Mouse (Mus musculus) adrenal gland, postnatal 25 days (tissue): ENCODE data around the gene Barx1. TPM values are rescaled to one million over a fixed set of nuclear protein-coding genes. Genes with fewer than 3 reads are reported as not detected.

Experiments used
- DNase-seq: peaks from one replicate; pipeline ENCODE4 v3.0.0; 2021; ENCODE audit warnings: mixed read lengths
- long read RNA-seq: library from polyadenylated mRNA; stranded (forward); transcript quantifications from one replicate; pipeline ENCODE4 v2.0.0, GENCODE M21; 2021
- total RNA-seq: library from RNA; stranded (reverse); gene quantifications from 2 replicates; pipeline ENCODE4 v1.2.3, GENCODE M21; 2021

Gene Barx1
- not detected in 2 replicates for total RNA-seq
- long read RNA-seq: 0 reads

- no peak for DNase-seq
Observed at GRCm38 (mm10) chr13:48662431-48663143, at the start of gene Barx1. Gene Barx1 (plus strand): TSS chr13:48662998.

GRCm38 (mm10) chr13:48614525-48614924 is 48.3 kb upstream of the Barx1 start:
- DNase-seq: no peak

GRCm38 (mm10) chr13:48617774-48618173 is 45.0 kb upstream of the Barx1 start:
- DNase-seq: no peak

GRCm38 (mm10) chr13:48618890-48619289 is 43.9 kb upstream of the Barx1 start:
- DNase-seq: no peak

GRCm38 (mm10) chr13:48624968-48625398 is 37.8 kb upstream of the Barx1 start:
- no peak for DNase-seq

- peak; percentile 98 for DNase-seq
Observed at GRCm38 (mm10) chr13:48625433-48626184, 37.2 kb upstream of the Barx1 start, which contains the start of gene Ptpdc1. Gene Ptpdc1 (minus strand): TSS chr13:48625664.

- no peak for DNase-seq
Observed at GRCm38 (mm10) chr13:48631691-48632090, 31.1 kb upstream of the Barx1 start.

- DNase-seq: no peak
Observed at GRCm38 (mm10) chr13:48637706-48638105, 25.1 kb upstream of the Barx1 start.

GRCm38 (mm10) chr13:48639570-48639969 is 23.2 kb upstream of the Barx1 start:
- peak; percentile 35 for DNase-seq

GRCm38 (mm10) chr13:48643072-48643471 is 19.7 kb upstream of the Barx1 start:
- no peak for DNase-seq

GRCm38 (mm10) chr13:48643991-48644390 is 18.8 kb upstream of the Barx1 start:
- no peak for DNase-seq

GRCm38 (mm10) chr13:48646696-48647095 is 16.1 kb upstream of the Barx1 start:
- DNase-seq: no peak

GRCm38 (mm10) chr13:48650615-48651014 is 12.2 kb upstream of the Barx1 start:
- DNase-seq: no peak

GRCm38 (mm10) chr13:48651132-48652065 is 11.4 kb upstream of the Barx1 start:
- DNase-seq: no peak

- DNase-seq: peak; percentile 70
Observed at GRCm38 (mm10) chr13:48653788-48654770, 8.7 kb upstream of the Barx1 start.

- DNase-seq: no peak
Observed at GRCm38 (mm10) chr13:48655637-48656036, 7.2 kb upstream of the Barx1 start.

GRCm38 (mm10) chr13:48657791-48658190 is 5.0 kb upstream of the Barx1 start:
- no peak for DNase-seq

- DNase-seq: no peak
Observed at GRCm38 (mm10) chr13:48658588-48659253, 4.1 kb upstream of the Barx1 start.

GRCm38 (mm10) chr13:48659254-48660220 is 3.3 kb upstream of the Barx1 start:
- DNase-seq: no peak
